Mouse (Mus musculus) forebrain, embryonic 14.5 days (tissue): ENCODE measurements at regions not wholly inside any gene's neighbourhood (a gene's known extent, or its start where the extent isn't known, plus 50 kb on each side); places are given as distances from the start of the nearest gene placed in this dataset.

Experiments
- ATAC-seq: fragments of 200-750 bp; cut with Nextera tagmentation; 2 replicates; pipeline ENCODE4 v1.8.0; 2017; ENCODE audit warnings: mild to moderate bottlenecking, moderate library complexity
- DNase-seq: peaks from one replicate; pipeline ENCODE4 v3.0.0-alpha.2; 2015; ENCODE audit warnings: low spot score
- H3K27ac ChIP-seq: fragments of 300-500 bp; sonication (generic); 2 replicates; pipeline ENCODE4 v1.5.1; 2014; ENCODE audit warnings: low read depth, mild to moderate bottlenecking, control low read depth, low read length, moderate library complexity
- H3K27me3 ChIP-seq: fragments of 300-500 bp; sonication (generic); replicated peaks from 2 replicates; pipeline ENCODE4 v1.6.1; 2014; ENCODE audit warnings: low read length, control low read depth, mixed read lengths; ENCODE audit not compliant: control insufficient read depth, insufficient read depth
- H3K36me3 ChIP-seq: fragments of 300-500 bp; sonication (generic); 2 replicates; pipeline ENCODE4 v1.6.1; 2014; ENCODE audit warnings: low read length, control low read depth; ENCODE audit not compliant: control insufficient read depth, insufficient read depth
- H3K4me1 ChIP-seq: fragments of 300-500 bp; sonication (generic); 2 replicates; pipeline ENCODE4 v1.6.1; 2014; ENCODE audit warnings: antibody characterized with exemption, low read length, control low read depth; ENCODE audit not compliant: control insufficient read depth, insufficient read depth
- H3K4me2 ChIP-seq: fragments of 300-500 bp; sonication (generic); 2 replicates; pipeline ENCODE4 v1.6.1; 2014; ENCODE audit warnings: mild to moderate bottlenecking, control low read depth, low read length
- H3K4me3 ChIP-seq: fragments of 300-500 bp; sonication (generic); 2 replicates; pipeline ENCODE4 v1.5.1; 2014; ENCODE audit warnings: low read depth, low read length, control low read depth
- H3K9ac ChIP-seq: fragments of 300-500 bp; sonication (generic); 2 replicates; pipeline ENCODE4 v1.6.1; 2014; ENCODE audit warnings: mild to moderate bottlenecking, low read length, control low read depth, moderate library complexity
- H3K9me3 ChIP-seq: fragments of 300-500 bp; sonication (generic); replicated peaks from 2 replicates; pipeline ENCODE4 v1.6.1; 2016; ENCODE audit warnings: low read length, control low read depth, mixed read lengths; ENCODE audit not compliant: control insufficient read depth
- WGBS: fragments of 180-500 bp; shearing (Covaris S2); extraction: QIAGEN DNeasy Blood & Tissue Kit; methylation state at CpG from one replicate; pipeline ENCODE4 v1.1.7; 2014; 5-methylcytosine and 5-hydroxymethylcytosine counted together

DNA sequence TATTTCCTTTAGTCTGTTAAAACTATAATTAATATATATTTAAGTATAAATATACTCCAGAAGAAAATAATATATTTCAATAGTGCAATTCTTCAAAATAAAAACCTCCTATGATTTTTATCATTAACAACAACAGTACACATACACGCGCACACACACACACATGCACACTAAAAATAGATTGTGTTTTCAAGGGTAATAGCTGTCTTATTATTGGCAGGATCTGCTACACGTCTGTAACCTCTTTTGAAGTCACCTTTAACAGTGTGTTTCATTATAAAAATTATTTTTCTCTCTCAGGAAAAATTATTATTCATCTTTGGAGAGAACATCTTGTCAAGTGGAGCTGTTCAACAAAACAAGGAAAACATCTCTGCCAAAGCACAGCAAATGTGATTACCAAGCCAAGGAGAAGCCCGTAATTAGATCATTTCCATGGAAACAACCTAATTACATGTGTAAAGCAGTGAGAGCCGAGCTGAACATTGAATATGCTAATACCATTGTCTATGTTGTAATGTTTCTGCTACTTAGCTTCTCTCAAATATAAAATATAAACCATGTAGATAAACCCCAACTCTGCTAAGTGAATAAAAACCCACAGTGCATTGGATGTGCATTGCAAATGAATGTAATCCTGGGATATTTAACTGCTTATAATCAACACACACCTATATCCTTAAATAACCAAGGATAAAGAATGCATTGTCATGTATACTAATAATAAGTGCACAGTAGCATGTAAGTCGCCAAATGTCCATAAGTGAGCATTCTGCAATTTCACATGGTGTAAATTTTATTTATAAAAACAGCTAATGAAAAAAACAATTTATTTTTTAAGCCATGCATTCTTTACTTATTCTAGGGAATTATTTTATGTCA lies 719.4 kb upstream of the Tbl1xr1 start:
- Histone ChIP-seq H3K9ac (no peak overlapping the region), H3K4me1 (peaks cover 16% of the 10 kb centered on the region), H3K36me3 (no peaks in the 10 kb centered on the region), H3K9me3 (no peaks in the 10 kb centered on the region), H3K27ac (0 out of 2 replicates have a peak overlapping the region, but pooled peaks have one; percentile 10), H3K4me3 (no peak overlapping the region), H3K4me2 (no peak overlapping the region), H3K27me3 (no peaks in the 10 kb centered on the region)
- ATAC-seq (peak; percentile 96), DNase-seq (peak; percentile 98)
- 21% methylated on average over 6 of the region's 6 CpGs for WGBS

DNA sequence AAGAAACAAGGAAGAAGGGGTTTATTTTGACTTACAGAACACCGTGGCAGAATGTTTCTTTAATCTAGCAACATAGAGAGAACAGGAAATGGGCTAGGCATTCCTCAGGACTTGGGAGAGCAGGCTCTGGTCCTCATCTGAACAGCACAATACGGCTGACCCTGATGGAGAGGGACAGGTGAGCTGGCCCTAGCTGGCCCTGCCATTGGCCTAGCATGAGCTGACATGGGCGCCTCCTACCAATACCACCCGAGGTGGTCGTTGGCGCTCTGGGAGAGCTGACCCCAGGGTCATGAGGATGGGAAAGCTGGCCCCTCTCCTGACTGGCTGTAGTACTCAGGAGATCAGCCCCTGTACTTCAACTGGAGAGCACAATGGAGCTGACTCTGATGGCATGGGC lies 718.4 kb upstream of the Tbl1xr1 start:
- no peaks in the 10 kb centered on the region for H3K36me3 ChIP-seq

DNA sequence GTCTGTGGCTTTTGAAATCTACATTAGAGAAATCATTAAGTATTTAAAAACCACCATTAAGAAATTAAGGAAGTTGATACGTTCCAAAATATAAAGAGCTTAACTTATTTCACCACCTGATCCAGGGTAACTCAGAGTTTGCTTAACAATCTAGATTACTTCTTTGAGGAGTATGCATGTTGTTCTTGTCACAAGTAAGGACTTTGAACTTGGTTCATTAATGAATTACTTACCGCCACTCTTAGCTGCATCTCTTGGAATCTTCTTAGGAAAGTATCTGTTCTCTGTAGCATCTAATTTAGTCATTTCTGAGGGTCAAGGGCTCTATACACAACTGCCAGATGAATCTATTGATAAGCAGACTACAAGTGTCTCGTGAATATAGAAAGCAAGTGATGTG lies 715.4 kb upstream of the Tbl1xr1 start:
- no peak overlapping the region for H3K27ac ChIP-seq
- no peak overlapping the region for H3K4me2 ChIP-seq
- H3K36me3 ChIP-seq: no peaks in the 10 kb centered on the region
- WGBS: 81% methylated on average over 3 of the region's 3 CpGs
- peaks cover 12% of the 10 kb centered on the region for H3K4me1 ChIP-seq
- no peaks in the 10 kb centered on the region for H3K9me3 ChIP-seq
- DNase-seq: no peak
- no peak overlapping the region for H3K9ac ChIP-seq
- H3K4me3 ChIP-seq: no peak overlapping the region
- H3K27me3 ChIP-seq: no peaks in the 10 kb centered on the region
- ATAC-seq: no peak

More for the DNA sequence above, 718.4 kb upstream of the Tbl1xr1 start:
- peak overlapping the region; percentile 30; the same call in 1 of the 2 replicates for H3K27ac ChIP-seq
- no peaks in the 10 kb centered on the region for H3K9me3 ChIP-seq
- H3K4me2 ChIP-seq: no peak overlapping the region
- no peak overlapping the region for H3K9ac ChIP-seq
- H3K4me1 ChIP-seq: peaks cover 16% of the 10 kb centered on the region
- no peak overlapping the region for H3K4me3 ChIP-seq
- H3K27me3 ChIP-seq: no peaks in the 10 kb centered on the region
- ATAC-seq: no peak
- no peak for DNase-seq
- 90% methylated on average over 6 of the region's 6 CpGs for WGBS

DNA sequence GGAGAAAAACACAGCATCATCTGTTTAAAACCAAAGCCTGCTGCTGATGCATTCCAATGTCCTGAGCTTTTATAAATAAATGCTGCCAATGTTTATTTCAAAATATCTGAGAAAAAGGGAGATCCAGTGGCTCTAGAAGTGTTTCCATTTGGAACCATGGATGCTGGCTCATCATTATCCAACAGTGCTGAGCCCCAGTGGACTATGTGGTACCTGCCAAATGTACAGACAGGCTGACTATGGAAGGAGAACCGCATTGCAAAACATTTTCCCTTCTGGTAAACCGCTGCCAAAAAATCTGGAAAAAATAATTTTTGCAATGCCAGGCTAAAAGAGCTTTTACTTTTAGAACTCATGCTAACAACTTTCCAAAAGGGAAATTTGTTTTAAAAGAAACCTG lies 696.6 kb upstream of the Tbl1xr1 start:
- Histone ChIP-seq H3K4me3 (no peak overlapping the region), H3K36me3 (no peaks in the 10 kb centered on the region), H3K27ac (no peak overlapping the region), H3K27me3 (no peaks in the 10 kb centered on the region), H3K9me3 (no peaks in the 10 kb centered on the region), H3K9ac (no peak overlapping the region), H3K4me2 (no peak overlapping the region), H3K4me1 (no peaks in the 10 kb centered on the region)
- 92% methylated on average over 2 of the region's 2 CpGs for WGBS
- ATAC-seq (no peak), DNase-seq (no peak)

DNA sequence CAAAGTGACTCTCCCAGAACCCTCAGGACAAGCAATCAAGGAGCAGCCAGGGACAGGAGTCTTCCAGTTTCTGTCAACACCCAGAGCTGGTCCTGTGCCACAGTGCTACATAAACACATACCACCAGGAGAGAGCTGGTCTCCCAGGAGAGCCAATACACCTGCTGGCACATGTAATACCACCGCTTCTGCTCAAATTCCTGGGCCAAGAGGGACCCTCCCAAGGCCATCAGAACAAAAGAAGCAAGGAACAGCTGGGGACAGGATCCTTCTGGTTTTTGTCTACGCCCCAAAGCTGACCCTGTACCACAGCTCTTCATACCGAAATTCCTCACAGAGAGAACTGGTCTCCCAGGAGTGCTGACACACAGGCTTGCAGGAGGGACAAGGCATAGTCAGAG lies 695.4 kb upstream of the Tbl1xr1 start:
- H3K9me3 ChIP-seq: no peaks in the 10 kb centered on the region
- no peak overlapping the region for H3K4me3 ChIP-seq
- H3K9ac ChIP-seq: no peak overlapping the region
- ATAC-seq (no peak), DNase-seq (no peak)
- H3K4me2 ChIP-seq: no peak overlapping the region
- H3K4me1 ChIP-seq: no peaks in the 10 kb centered on the region
- H3K27me3 ChIP-seq: no peaks in the 10 kb centered on the region
- H3K27ac ChIP-seq: no peak overlapping the region
- H3K36me3 ChIP-seq: no peaks in the 10 kb centered on the region
- WGBS: 76% methylated on average over 3 of the region's 3 CpGs

DNA sequence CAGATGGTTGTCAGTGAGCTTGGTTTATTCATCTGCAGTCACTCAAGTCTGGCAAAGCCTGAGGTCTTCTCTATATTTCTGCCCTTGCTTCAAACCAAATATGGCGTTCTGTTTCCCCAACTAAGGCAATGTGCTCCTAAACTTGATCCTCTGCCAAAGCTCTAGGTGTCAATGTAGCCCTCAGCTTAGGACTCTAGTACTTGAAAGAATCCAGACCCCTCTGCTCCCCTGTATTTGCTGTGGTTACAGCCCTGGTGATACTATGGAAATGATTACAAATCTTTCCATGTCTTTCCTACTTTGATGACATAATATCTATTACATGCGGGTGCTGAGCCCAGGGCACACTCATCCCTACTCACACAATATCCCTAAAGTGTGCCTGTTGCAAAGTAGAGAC lies 672.9 kb upstream of the Tbl1xr1 start:
- WGBS: 85% methylated on average over 2 of the region's 2 CpGs
- H3K36me3 ChIP-seq: no peaks in the 10 kb centered on the region
- H3K4me3 ChIP-seq: no peak overlapping the region
- H3K9ac ChIP-seq: no peak overlapping the region
- ATAC-seq (no peak), DNase-seq (no peak)
- H3K9me3 ChIP-seq: no peaks in the 10 kb centered on the region
- H3K27me3 ChIP-seq: no peaks in the 10 kb centered on the region
- H3K4me1 ChIP-seq: no peaks in the 10 kb centered on the region
- H3K4me2 ChIP-seq: no peak overlapping the region
- no peak overlapping the region for H3K27ac ChIP-seq

DNA sequence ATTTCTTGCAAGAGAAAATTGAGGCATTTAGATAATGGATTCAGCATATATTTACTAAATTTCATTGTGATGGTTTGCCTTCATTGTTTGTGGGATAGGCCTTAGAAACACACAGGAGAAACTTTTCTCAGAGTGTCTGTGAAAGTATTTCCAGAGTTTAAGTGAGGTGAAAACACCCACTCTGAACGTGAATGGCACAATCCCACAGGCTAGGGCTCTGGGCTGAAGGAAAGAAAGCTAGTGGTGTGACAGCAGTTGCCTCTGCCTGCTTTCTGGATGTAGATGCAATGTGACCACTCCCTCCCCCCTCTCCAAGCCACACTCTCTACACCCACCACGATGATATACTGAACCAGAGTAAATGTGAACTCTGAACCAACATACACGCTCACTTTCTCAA lies 672.4 kb upstream of the Tbl1xr1 start:
- no peaks in the 10 kb centered on the region for H3K36me3 ChIP-seq
- H3K27me3 ChIP-seq: no peaks in the 10 kb centered on the region
- no peak overlapping the region for H3K4me2 ChIP-seq
- no peak overlapping the region for H3K4me3 ChIP-seq
- ATAC-seq (no peak), DNase-seq (no peak)
- H3K4me1 ChIP-seq: no peaks in the 10 kb centered on the region
- no peak overlapping the region for H3K9ac ChIP-seq
- no peaks in the 10 kb centered on the region for H3K9me3 ChIP-seq
- no peak overlapping the region for H3K27ac ChIP-seq
- 72% methylated on average over 3 of the region's 3 CpGs for WGBS

DNA sequence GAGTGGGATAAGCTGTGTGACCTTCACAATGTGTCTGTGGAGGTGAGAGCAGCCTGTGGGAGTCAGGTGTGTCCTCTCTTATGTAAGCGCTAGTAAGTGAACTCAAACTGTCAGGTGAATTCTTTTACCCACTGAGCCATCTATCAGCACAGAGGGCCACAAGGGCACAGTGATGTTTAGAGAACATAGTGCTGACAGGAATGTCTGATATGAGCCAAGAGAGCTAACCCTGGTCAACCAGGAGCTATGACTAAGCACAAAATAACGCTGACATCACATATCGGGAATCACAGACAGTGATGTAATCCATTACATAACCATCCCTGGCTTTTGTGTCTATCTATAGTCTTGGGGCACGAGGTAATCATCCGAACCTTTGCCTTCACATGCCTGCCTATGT lies 669.4 kb upstream of the Tbl1xr1 start:
- Histone ChIP-seq H3K9ac (no peak overlapping the region), H3K9me3 (no peaks in the 10 kb centered on the region), H3K27me3 (no peaks in the 10 kb centered on the region), H3K4me1 (no peaks in the 10 kb centered on the region), H3K4me3 (no peak overlapping the region), H3K4me2 (no peak overlapping the region), H3K27ac (no peak overlapping the region), H3K36me3 (no peaks in the 10 kb centered on the region)
- DNase-seq (no peak), ATAC-seq (no peak)
- WGBS: 93% methylated on average over 5 of the region's 5 CpGs

DNA sequence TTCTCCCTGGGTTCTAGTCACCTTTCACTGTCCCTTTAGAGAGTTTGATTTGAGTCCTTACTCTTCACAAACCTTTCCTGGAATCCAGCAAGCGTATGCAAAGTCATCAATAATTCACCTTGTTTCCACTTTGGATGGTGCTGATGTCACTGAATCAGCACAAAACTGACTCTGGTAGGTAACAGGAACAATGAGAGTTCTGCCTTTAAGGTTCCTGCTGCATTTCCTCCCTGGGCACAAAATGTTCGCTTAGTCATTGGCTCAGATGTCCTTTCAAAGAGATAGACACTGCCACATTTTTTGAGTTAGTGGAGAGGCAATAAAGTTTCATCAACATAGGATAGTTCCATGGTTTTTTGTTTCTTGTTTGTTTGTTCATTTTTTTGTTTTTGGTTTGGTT lies 664.4 kb upstream of the Tbl1xr1 start:
- no peak overlapping the region for H3K27ac ChIP-seq
- no peaks in the 10 kb centered on the region for H3K36me3 ChIP-seq
- H3K4me3 ChIP-seq: no peak overlapping the region
- no peak overlapping the region for H3K9ac ChIP-seq
- WGBS: 94% methylated on average over 2 of the region's 2 CpGs
- no peak overlapping the region for H3K4me2 ChIP-seq
- no peaks in the 10 kb centered on the region for H3K27me3 ChIP-seq
- no peaks in the 10 kb centered on the region for H3K4me1 ChIP-seq
- DNase-seq (no peak), ATAC-seq (no peak)
- H3K9me3 ChIP-seq: no peaks in the 10 kb centered on the region
